Mouse (Mus musculus): ENCODE data around the gene Prelid3b. TPM values are rescaled to one million over a fixed set of nuclear protein-coding genes. Genes with fewer than 3 reads are reported as not detected.

Prelid3b gene
- polyA plus RNA-seq (2016; fragmentation: Nextera tagmentation; extraction: Ambion mirVana), result 128 and 129 TPM in 2 replicates

DNA sequence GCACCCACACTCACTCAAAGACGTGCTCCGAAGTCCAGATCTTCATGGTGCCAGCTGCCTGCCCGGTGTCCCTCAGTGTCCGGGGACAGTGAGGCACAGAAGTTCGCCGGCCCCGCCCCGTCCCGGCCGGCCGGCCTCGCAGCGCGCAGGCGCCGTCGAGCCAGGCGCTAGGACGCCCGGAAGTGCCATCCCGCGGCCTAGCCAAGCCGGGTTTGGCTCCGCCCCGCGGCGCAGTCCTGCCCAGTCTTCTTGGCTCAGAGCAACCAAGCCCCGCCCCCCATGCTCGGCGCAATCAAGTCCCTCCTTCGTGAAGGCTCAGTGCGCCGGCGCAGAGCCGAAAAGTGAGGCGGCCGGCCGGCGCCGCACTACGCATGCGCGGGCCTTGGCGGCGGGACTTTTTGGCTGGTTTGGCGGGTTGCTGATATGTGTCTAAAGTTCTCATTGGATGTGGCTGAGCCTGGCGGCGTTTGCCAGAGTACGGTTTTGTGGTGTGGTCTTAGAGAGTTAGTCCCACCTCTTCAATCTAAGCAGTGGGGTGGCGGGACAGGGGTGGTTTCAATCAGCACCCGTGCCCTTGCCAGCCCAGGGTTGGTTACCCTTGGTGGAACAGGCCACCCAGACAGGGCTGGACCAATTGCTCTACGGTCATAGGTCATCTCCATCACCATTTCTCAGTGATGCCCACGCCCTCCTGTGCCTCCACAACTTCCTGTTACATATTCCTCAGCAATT lies at the start of gene Prelid3b:
Gene Prelid3b (minus strand): TSS at position 264 of the 732 bp plus-strand sequence.
- peaks cover 24% of the 10 kb centered on the region for H3K4me1 ChIP-seq
- 1% methylated on average over 53 of the region's 53 CpGs for WGBS

DNA sequence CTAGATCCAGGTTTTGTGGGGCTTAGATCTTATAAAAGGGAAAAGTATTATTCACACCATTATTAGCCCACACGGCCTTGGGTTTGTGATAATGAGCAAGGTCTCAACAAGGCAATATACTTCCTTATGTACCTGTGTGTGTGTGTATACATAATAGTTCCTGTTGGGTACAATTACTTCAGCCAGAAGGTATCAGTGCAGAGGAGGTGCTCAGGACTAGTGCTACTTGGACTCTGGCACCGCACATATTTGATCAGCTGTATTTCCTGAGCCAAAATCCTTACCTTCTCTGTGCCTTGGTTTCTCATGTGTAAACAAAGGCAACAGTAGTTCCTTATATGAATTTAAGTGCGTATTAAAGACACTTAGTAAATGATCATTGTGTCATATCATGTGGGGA lies 49.3 kb upstream of the Prelid3b start:
- Histone ChIP-seq H3K36me3 (replicated peaks) (no peaks in the 10 kb centered on the region), H3K9me3 (no peaks in the 10 kb centered on the region), H3K4me1 (no peaks in the 10 kb centered on the region), H3K27me3 (ENCODE audit: poor library complexity, severe bottlenecking) (no peaks in the 10 kb centered on the region), H3K27ac (no peak overlapping the region), H3K4me3 (no peak overlapping the region)
- WGBS, result 90% methylated on average over 3 of the region's 3 CpGs
- no peak for DNase-seq (ENCODE audit: extremely low spot score, low spot score)

More for the DNA sequence above, at the start of gene Prelid3b:
- Histone ChIP-seq H3K27me3 (ENCODE audit: poor library complexity, severe bottlenecking) (no peaks in the 10 kb centered on the region), H3K9me3 (no peaks in the 10 kb centered on the region), H3K4me3 (peak within 1 kb of the TSS; percentile 87), H3K36me3 (replicated peaks) (peaks cover 37% of the 10 kb centered on the region), H3K27ac (peak within 1 kb of the TSS; percentile 91)
- peak; percentile 99 for DNase-seq (ENCODE audit: extremely low spot score, low spot score)

DNA sequence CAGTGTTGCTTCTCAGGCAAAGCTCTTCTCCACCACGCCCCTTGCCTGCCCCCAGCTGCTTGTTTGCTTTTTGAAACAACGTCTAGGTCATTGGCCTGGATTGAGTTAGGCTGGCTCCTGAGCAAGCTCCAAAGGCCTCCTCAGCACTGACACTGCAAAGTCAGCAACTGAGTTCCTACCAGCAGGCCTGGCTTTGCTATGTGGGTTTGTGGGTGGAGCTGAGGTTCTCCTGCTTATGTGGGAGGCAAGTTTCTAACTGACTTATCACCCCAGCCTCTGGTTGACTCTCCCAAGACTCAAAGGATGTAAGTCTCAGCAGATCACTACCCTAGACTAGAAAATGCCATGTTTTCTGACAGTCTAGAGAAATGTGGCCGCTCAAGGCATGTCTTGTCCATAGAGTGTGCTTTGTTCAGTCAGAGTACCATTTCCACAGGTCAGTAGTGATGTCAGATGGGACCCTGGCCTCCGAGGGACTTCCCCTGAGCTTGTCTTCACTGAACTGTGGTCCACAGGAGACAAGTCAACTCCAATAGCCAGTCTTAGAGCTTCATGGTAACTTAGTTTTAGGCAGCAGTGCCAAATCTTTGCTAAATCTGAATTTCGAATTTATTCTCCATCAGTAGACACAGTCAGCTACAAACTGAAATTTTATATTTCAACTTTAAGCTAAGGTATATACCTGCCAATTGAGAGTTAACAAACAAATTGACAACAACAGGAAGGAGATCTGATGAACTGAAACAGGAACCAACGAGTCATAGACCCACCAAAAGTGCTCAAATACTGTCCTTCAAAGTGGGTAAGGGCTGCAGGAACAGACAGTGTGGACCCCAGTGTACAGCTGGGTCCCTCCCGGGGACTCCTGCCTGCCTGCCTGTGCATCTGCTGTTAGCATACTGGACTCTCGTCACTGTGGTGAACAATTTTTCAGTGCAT lies 44.5 kb upstream of the Prelid3b start:
- no peak overlapping the region for H3K27ac ChIP-seq
- no peak overlapping the region for H3K4me3 ChIP-seq
- no peaks in the 10 kb centered on the region for H3K9me3 ChIP-seq
- no peaks in the 10 kb centered on the region for H3K36me3 ChIP-seq (replicated peaks)
- no peak for DNase-seq (ENCODE audit: extremely low spot score, low spot score)
- WGBS, result 73% methylated on average over 8 of the region's 8 CpGs
- no peaks in the 10 kb centered on the region for H3K4me1 ChIP-seq
- no peaks in the 10 kb centered on the region for H3K27me3 ChIP-seq (ENCODE audit: poor library complexity, severe bottlenecking)

DNA sequence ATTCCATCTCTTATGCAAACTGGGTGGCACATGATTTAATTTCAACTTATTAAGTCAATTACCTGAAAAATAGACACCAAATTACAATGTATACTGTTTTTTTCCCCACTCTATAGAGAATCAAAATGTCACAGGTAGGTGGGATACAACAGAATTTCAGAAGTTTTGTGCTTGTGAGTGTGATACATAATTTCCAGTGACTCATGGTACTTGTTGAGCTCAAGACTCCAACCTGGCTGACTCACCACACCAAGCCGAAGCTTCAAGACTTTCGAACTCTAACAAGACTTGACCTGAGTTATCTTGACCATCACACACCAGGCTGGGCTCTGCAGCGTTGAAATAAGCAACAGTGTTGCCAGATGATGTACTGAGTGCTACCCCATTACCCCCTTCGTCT lies 42.0 kb upstream of the Prelid3b start:
- Histone ChIP-seq H3K27ac (no peak overlapping the region), H3K9me3 (no peaks in the 10 kb centered on the region), H3K4me3 (no peak overlapping the region), H3K27me3 (ENCODE audit: poor library complexity, severe bottlenecking) (no peaks in the 10 kb centered on the region), H3K36me3 (replicated peaks) (no peaks in the 10 kb centered on the region), H3K4me1 (no peaks in the 10 kb centered on the region)
- WGBS, result 94% methylated on average over 4 of the region's 4 CpGs
- DNase-seq (ENCODE audit: extremely low spot score, low spot score), result no peak

DNA sequence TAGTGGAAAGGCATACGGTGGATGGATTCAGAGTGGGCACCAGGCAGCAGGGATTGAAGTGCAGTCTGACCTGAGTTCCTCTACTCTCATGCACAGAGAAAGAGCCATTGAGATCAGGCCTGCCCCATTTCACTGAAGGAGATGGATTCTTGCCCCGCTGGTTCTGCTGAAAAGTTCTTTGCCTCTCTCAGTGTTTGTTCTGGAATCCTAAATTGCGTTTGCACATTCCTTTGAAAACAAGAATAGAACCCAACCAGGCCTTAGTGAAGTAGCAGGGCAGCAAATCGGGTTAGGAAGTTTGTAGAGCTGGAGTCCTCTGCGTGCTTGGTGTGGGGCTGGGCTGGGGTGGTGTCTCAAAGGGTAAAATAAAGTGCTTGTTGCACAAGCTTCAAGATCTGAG lies 40.9 kb upstream of the Prelid3b start:
- H3K36me3 ChIP-seq (replicated peaks), result no peaks in the 10 kb centered on the region
- H3K27me3 ChIP-seq (ENCODE audit: poor library complexity, severe bottlenecking), result no peaks in the 10 kb centered on the region
- 74% methylated on average over 5 of the region's 5 CpGs for WGBS
- no peaks in the 10 kb centered on the region for H3K4me1 ChIP-seq
- no peak for DNase-seq (ENCODE audit: extremely low spot score, low spot score)
- H3K9me3 ChIP-seq, result no peaks in the 10 kb centered on the region
- H3K4me3 ChIP-seq, result no peak overlapping the region
- H3K27ac ChIP-seq, result no peak overlapping the region

DNA sequence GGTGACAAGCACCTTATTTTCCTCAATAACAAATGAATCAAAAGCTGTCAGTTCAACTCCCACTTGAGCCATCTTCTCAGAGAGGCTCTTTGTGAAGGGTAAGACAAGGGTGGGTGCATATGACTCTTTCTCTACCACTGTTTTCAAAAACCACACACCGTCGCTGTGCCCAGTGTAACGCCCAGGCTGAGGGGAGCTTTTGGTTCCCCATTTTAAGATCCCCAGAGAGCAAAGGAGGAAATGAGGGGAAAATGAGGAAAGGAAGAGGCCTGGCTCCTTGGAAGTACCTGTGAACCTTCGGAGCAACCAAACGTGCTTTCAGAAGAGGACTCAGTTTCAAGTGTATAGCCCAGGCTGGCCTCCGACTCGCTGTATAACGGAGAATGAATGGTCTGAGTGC lies 36.9 kb upstream of the Prelid3b start:
- Histone ChIP-seq H3K36me3 (replicated peaks) (no peaks in the 10 kb centered on the region), H3K9me3 (no peaks in the 10 kb centered on the region), H3K4me1 (no peaks in the 10 kb centered on the region), H3K27me3 (ENCODE audit: poor library complexity, severe bottlenecking) (no peaks in the 10 kb centered on the region), H3K27ac (no peak overlapping the region), H3K4me3 (no peak overlapping the region)
- WGBS, result 92% methylated on average over 8 of the region's 8 CpGs
- DNase-seq (ENCODE audit: extremely low spot score, low spot score), result no peak

DNA sequence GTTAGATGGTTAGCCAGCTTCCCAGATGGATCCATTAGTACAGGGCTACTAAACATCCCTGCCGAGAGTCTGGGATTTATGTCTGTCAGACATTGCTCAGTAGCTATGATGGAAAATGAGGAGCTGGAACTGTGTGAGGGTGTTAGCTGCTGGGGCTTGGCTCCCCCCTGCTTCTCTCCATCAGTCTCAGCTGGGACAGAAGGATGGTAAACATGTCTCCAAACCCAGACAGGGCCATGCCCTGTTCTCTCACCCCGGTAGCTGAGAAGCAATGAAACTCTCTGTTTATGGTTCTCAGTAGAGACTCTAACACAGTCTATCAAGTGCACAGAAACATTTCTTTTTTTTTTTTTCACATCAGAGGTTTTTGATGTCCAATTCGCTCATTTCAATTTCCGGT lies 35.1 kb upstream of the Prelid3b start:
- no peaks in the 10 kb centered on the region for H3K27me3 ChIP-seq (ENCODE audit: poor library complexity, severe bottlenecking)
- no peaks in the 10 kb centered on the region for H3K9me3 ChIP-seq
- WGBS, result 95% methylated on average over 4 of the region's 4 CpGs
- no peak overlapping the region for H3K27ac ChIP-seq
- no peak for DNase-seq (ENCODE audit: extremely low spot score, low spot score)
- H3K36me3 ChIP-seq (replicated peaks), result no peaks in the 10 kb centered on the region
- H3K4me3 ChIP-seq, result no peak overlapping the region
- H3K4me1 ChIP-seq, result no peaks in the 10 kb centered on the region

DNA sequence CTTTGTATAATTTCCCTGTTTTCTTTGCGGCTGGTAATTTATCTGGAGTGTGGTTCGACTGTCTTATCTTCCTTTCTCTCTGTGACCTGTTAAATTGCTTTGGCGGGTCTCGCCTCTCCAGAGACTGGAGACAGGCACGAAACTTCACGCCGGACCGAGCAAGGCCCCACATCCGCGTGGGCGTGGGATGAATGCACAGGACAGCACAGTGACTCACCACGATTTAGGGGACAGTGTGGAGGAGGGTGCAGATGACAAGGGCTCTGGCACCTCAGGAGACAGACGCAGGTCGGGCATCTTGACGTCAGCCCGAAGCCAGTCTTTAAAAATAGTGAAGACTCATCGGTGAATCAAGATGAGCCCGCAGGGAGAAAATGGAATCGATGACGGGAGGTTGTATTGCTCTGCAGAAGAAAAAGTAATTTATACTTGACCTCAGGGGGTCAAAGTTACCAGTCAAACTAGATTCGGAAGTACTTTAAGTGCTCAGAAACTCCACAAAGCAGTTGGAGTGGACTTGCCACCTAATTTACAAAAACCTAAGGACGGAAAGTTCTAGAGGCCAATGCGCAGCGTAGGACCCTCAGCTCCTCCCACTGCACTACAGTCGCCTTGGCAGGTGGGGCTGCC lies 30.1 kb upstream of the Prelid3b start:
- Histone ChIP-seq H3K27me3 (ENCODE audit: poor library complexity, severe bottlenecking) (no peaks in the 10 kb centered on the region), H3K4me1 (peaks cover 12% of the 10 kb centered on the region), H3K27ac (no peak overlapping the region), H3K9me3 (no peaks in the 10 kb centered on the region), H3K4me3 (no peak overlapping the region), H3K36me3 (replicated peaks) (no peaks in the 10 kb centered on the region)
- no peak for DNase-seq (ENCODE audit: extremely low spot score, low spot score)
- 90% methylated on average over 25 of the region's 25 CpGs for WGBS

DNA sequence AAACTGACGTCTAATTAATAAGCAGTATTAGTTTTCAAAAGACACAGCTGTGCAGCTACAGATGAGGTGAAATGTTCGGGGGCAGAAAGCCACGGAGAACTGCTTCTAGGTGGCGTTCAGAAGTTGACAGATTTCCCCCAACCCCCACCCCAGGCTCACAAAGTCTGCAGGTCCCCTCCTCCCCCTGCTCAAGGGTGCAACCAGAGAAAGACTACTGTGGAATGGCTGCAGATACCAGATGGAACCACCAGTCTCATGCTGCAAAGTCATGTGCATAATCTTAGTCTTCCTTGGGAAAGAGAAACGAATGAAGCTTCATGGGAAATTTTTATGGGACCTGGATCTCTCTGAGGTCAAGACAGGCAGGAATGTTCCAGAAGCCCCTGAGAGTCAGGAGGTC lies 29.4 kb upstream of the Prelid3b start:
- no peaks in the 10 kb centered on the region for H3K36me3 ChIP-seq (replicated peaks)
- H3K4me1 ChIP-seq, result peaks cover 12% of the 10 kb centered on the region
- WGBS, result 67% methylated on average over 5 of the region's 5 CpGs
- no peak for DNase-seq (ENCODE audit: extremely low spot score, low spot score)
- H3K9me3 ChIP-seq, result no peaks in the 10 kb centered on the region
- H3K4me3 ChIP-seq, result no peak overlapping the region
- no peaks in the 10 kb centered on the region for H3K27me3 ChIP-seq (ENCODE audit: poor library complexity, severe bottlenecking)
- H3K27ac ChIP-seq, result no peak overlapping the region

DNA sequence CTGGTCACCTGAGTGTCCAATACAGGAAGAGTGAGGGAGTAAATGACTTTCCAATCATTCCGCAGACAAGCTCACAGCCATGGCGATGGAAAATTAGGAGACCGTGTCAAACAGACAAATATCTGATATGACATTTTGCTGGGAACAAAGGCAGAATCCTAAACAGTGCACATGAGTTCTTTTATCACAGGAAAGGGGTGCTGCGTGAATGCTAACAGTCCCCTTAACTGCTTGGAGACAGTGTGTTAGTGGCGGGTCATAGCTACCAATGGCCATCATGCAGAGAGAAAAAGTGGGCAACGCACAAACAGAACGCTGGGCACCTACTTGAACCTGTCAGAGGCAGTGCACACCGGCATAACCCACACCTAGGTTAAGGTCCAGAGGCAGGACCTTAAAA lies 28.6 kb upstream of the Prelid3b start:
- H3K4me3 ChIP-seq, result no peak overlapping the region
- no peaks in the 10 kb centered on the region for H3K9me3 ChIP-seq
- peaks cover 12% of the 10 kb centered on the region for H3K4me1 ChIP-seq
- no peaks in the 10 kb centered on the region for H3K27me3 ChIP-seq (ENCODE audit: poor library complexity, severe bottlenecking)
- no peak for DNase-seq (ENCODE audit: extremely low spot score, low spot score)
- no peaks in the 10 kb centered on the region for H3K36me3 ChIP-seq (replicated peaks)
- WGBS, result 93% methylated on average over 8 of the region's 8 CpGs
- no peak overlapping the region for H3K27ac ChIP-seq

DNA sequence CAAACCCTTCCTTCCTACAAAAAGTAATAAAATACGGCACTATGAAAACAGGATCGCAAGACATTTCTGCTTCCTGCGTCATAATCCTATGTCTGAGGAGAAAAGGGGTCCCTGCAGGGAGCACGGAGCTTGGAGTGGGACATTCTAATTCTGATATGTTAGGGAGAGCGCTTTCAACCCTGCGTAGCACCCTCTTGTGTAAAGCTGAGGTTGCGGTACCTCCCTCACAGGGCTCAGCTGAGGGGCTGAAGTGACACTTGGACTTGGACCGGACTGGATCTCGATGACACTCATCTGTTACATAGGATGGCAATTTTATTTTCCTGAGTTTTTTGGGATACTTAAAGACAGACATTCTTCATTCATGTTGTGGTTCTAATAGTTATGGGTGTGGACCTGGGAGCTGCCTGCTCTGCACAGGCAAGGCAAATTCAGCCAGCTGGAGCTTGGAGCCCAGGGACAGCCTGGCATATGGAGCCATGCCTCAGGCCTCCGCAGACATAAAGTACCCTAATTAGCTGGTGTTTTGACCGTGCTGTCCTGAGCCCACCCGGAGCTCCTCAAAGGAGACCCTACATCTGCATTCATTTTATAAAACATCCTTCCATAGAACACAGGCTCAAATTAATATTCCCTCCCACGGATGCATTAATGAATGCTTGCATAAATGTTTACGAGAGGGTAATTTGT lies 28.1 kb upstream of the Prelid3b start:
- Histone ChIP-seq H3K36me3 (replicated peaks) (no peaks in the 10 kb centered on the region), H3K27me3 (ENCODE audit: poor library complexity, severe bottlenecking) (no peaks in the 10 kb centered on the region), H3K4me1 (peaks cover 12% of the 10 kb centered on the region), H3K4me3 (no peak overlapping the region), H3K27ac (no peak overlapping the region), H3K9me3 (no peaks in the 10 kb centered on the region)
- DNase-seq (ENCODE audit: extremely low spot score, low spot score), result no peak
- 87% methylated on average over 14 of the region's 14 CpGs for WGBS

DNA sequence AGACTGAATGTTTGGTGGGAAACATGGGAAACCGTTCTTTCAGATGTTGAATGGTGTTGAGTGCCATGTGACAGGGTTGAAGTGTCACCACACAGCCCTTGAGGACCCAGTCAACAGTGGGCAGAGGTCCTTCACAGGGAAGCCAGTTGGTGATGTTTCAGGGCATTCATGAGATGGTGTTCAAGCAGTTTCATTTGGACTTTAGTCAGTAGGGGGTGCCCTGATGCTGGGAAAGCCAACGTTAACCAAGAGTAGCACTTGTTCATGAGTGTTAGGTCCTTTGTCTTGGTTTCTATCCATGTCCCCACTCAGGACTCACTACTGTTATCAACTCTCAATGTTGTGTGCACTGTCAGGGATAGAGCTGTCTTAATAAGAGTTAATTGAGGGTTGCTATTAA lies 20.0 kb upstream of the Prelid3b start:
- DNase-seq (ENCODE audit: extremely low spot score, low spot score), result no peak
- 75% methylated on average over 2 of the region's 2 CpGs for WGBS
- no peak overlapping the region for H3K27ac ChIP-seq

More for the DNA sequence above, 20.0 kb upstream of the Prelid3b start:
- no peaks in the 10 kb centered on the region for H3K4me1 ChIP-seq
- H3K4me3 ChIP-seq, result no peak overlapping the region
- no peaks in the 10 kb centered on the region for H3K27me3 ChIP-seq (ENCODE audit: poor library complexity, severe bottlenecking)
- no peaks in the 10 kb centered on the region for H3K9me3 ChIP-seq
- no peaks in the 10 kb centered on the region for H3K36me3 ChIP-seq (replicated peaks)

Measured in forebrain, embryonic 10.5 days (tissue).